Mouse (Mus musculus): ENCODE measurements around the gene Zfp53.

DNA sequence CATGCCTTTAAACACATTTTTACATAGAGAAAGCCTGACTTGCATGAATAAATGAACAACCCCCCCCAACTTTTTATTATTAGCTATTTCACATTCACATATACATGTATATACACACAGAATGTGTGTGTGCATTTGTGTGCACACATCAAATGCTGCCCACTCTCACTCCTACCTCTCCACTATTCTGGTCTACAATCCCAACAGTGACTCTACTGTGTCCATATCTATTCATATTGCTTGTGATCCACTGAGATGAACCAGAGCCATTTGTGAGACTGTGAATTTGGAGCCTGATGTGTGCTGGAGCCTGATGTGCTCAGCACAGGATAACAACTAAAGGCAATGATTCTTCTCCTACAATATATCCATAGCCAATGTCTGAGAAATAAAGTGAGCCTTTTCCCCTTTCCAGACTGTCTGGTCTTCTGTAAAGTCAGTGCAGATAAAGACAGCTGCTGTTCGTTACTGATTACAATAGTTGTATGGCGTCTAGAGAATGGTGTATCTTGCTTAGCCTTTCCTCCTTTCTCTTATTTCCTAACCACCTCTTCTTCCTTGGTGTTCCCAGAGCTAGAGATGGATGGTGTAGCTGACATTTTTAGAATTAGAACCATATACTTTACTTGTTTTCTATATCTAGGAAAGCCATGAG is 16.0 kb upstream of the Zfp53 start:
- TF ChIP-seq ZNF384 (IDR thresholded peaks at IDR 0.05; ENCODE audit: low read depth, low read length) (no peak), CHD2 (IDR thresholded peaks at IDR 0.05; ENCODE audit: low read depth, low read length) (no peak)

All from ES-E14 (cell line).